ENCODE assay signal across 8 mouse cellular contexts in the genomic region with DNA sequence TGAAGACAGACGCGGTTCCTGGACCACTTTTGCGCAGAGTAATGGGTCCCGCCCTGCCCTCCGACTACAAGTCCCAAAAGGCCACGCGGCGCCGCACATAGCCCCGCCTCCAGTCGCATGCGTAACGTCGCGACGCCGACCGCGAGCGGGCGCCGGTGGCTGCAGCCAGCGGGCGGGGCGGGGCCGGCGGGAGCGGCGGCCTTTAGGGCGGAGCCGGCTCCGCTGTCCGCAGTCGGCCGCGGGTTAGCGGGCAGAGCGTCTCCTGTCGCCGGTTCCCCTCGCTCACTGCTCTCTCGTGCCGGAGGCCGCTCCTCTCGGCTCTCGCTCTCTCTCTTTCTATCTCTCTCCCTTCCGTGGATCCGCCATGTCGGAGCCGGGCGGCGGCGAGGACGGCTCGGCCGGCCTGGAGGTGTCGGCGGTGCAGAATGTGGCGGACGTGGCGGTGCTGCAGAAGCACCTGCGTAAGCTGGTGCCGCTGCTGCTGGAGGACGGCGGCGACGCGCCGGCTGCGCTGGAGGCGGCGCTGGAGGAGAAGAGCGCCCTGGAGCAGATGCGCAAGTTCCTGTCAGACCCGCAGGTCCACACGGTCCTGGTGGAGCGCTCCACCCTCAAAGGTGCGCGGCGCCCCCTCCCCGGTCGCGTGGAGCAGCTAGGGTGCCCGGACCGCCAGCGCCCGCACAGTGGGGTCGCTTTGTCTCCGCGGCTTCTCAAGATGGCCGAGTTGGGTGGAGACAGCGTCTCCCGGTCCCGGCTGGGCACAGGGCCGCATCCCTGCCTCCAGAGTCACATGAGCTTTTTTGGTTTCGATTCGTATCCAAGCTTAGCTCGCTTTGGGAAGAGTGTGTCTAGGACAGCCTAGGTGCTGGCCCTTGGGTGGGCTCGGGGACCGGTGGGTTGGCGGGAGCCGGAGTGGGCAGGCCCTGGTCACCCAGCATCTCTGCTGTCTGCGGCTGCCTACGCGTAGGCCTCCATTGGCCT. TPM values are rescaled to one million over a fixed set of nuclear protein-coding genes. Genes with fewer than 3 reads are reported as not detected.
DNase-seq lines count a peak whose midpoint lies in the region; ATAC-seq and TF ChIP-seq lines count a peak whose summit lies in the region.

TSS of gene Dync1h1 (plus strand) at position 212 of the 978 bp plus-strand sequence.

- peaks cover 29% of the 10 kb centered on the region for H3K4me1 ChIP-seq in hindbrain, embryonic 10.5 days (replicated peaks)
- H3K4me1 ChIP-seq in lung, postnatal 0 days (ENCODE audit: insufficient read depth, low read depth, low read length): peaks cover 2% of the 10 kb centered on the region; the same call in 1 of the 2 replicates

- peak; percentile 67 for DNase-seq in MEL-GATA-1-ER (ENCODE audit: extremely low read depth, low read depth)
- DNase-seq in cerebellum, adult 8-10 months: peak; percentile 91
- DNase-seq in hindbrain, embryonic 10.5 days (ENCODE audit: low spot score): peak; percentile 90
- peak; percentile 94 for DNase-seq in layer of hippocampus, adult 9-11 months
- DNase-seq in lung, postnatal 0 days (ENCODE audit: low spot score): peak; percentile 96
- peak; percentile 89 for DNase-seq in ovary, postnatal 14 days (ENCODE audit: low spot score)
- DNase-seq in thymus, postnatal 14 days: peak; percentile 96

- peak within 1 kb of the TSS; percentile 98 for H3K4me3 ChIP-seq in hindbrain, embryonic 10.5 days
- H3K4me3 ChIP-seq in lung, postnatal 0 days (ENCODE audit: low read depth, low read length): peak within 1 kb of the TSS; percentile 95

- H3K4me2 ChIP-seq in lung, postnatal 0 days (replicated peaks; ENCODE audit: low read depth, low read length): peak within 1 kb of the TSS; percentile 74

- no peak for TF ChIP-seq EP300 in lung, postnatal 0 days (IDR thresholded peaks at IDR 0.05)

- H3K9ac ChIP-seq in lung, postnatal 0 days (replicated peaks; ENCODE audit: low read depth): peak within 1 kb of the TSS; percentile 97

- peak within 1 kb of the TSS; percentile 97 for H3K27ac ChIP-seq in hindbrain, embryonic 10.5 days
- peak within 1 kb of the TSS; percentile 96 for H3K27ac ChIP-seq in lung, postnatal 0 days (ENCODE audit: low read length)

- TF ChIP-seq CTCF in lung, postnatal 0 days (IDR thresholded peaks at IDR 0.05): peak; percentile 11; the same call in 1 of the 2 replicates

- H3K27me3 ChIP-seq in hindbrain, embryonic 10.5 days (ENCODE audit: insufficient read depth, poor library complexity, severe bottlenecking): peaks cover 12% of the 10 kb centered on the region
- H3K27me3 ChIP-seq in lung, postnatal 0 days (replicated peaks; ENCODE audit: insufficient read depth, low read length): no peaks in the 10 kb centered on the region

- H3K36me3 ChIP-seq in hindbrain, embryonic 10.5 days: peaks cover 12% of the 10 kb centered on the region
- H3K36me3 ChIP-seq in lung, postnatal 0 days (ENCODE audit: insufficient read depth, low read length): no peaks in the 10 kb centered on the region

- ATAC-seq in frontal cortex, adult (ENCODE audit: low TSS enrichment): peak; percentile 79
- peak; percentile 96 for ATAC-seq in lung, postnatal 0 days

- WGBS in hindbrain, embryonic 10.5 days: under 1% methylated on average over 105 of the region's 105 CpGs
- under 1% methylated on average over 96 of the region's 105 CpGs for WGBS in lung, postnatal 0 days

- H3K9me3 ChIP-seq in hindbrain, embryonic 10.5 days: no peaks in the 10 kb centered on the region
- no peaks in the 10 kb centered on the region for H3K9me3 ChIP-seq in lung, postnatal 0 days (ENCODE audit: low read length)

RNA-seq across cellular contexts. Expression of gene Dync1h1, which starts in this region (rescaled TPM):
- polyA plus RNA-seq in hindbrain, embryonic 10.5 days (2016; fragmentation: Nextera tagmentation; extraction: Ambion mirVana): 70.8 and 74.2 TPM in 2 replicates
- polyA plus RNA-seq in lung, postnatal 0 days (2015; fragmentation: Nextera tagmentation; extraction: Ambion mirVana): 34.7 and 38.1 TPM in 2 replicates

Comparison
In these comparisons a context has a peak if more than half of its experiments do, and no peak if none do; other contexts are left out.
1. Peak in every context shown above with its lines: DNase-seq, ATAC-seq, H3K4me3 ChIP-seq and H3K27ac ChIP-seq.